Mouse (Mus musculus) bone marrow, adult 2 months (tissue): Measurements from ENCODE around the gene Igf2bp3. TPM values are rescaled to one million over a fixed set of nuclear protein-coding genes. Genes with fewer than 3 reads are reported as not detected.

ENCODE experiments used
- H3K27ac ChIP-seq: fragments of 200-500 bp; 2 replicates; pipeline ENCODE4 v1.5.1; 2012; ENCODE audit warnings: low read depth, mild to moderate bottlenecking, control low read depth, inconsistent platforms, low read length; ENCODE audit not compliant: control insufficient read depth, poor library complexity, insufficient read depth
- H3K4me1 ChIP-seq: fragments of 200-500 bp; 2 replicates; pipeline ENCODE4 v1.6.1; 2011; ENCODE audit warnings: low read length; ENCODE audit not compliant: control insufficient read depth, insufficient read depth
- H3K4me3 ChIP-seq: fragments of 200-500 bp; replicated peaks from 2 replicates; pipeline ENCODE3; 2011; ENCODE audit warnings: mild to moderate bottlenecking, low read depth, low read length, control low read depth; ENCODE audit not compliant: control insufficient read depth
- CTCF ChIP-seq: fragments of 200-500 bp; IDR thresholded peaks from 2 replicates; pipeline ENCODE4 v1.5.1; 2011; ENCODE audit warnings: low read length, control low read depth; ENCODE audit not compliant: control insufficient read depth, insufficient read depth
- POLR2A ChIP-seq: fragments of 200-500 bp; IDR thresholded peaks from 2 replicates; pipeline ENCODE4 v1.6.1; 2011; ENCODE audit warnings: low read depth, mild to moderate bottlenecking, control low read depth, low read length, borderline replicate concordance; ENCODE audit not compliant: control insufficient read depth
- WGBS: fragments of 180-500 bp; shearing (Covaris S2); methylation state at CpG from one replicate; pipeline ENCODE4 v1.1.7; 2018; 5-methylcytosine and 5-hydroxymethylcytosine counted together
- polyA plus RNA-seq: library from polyadenylated mRNA; stranded (reverse); fragments of >200 nt; gene quantifications from 2 replicates; pipeline ENCODE4 v1.2.4, GENCODE M21; 2011; ENCODE audit warnings: low replicate concordance; ENCODE audit not compliant: missing spikeins, insufficient read depth, insufficient read length

The Igf2bp3 gene
- polyA plus RNA-seq, 1 experiment = 2.7 TPM

DNA sequence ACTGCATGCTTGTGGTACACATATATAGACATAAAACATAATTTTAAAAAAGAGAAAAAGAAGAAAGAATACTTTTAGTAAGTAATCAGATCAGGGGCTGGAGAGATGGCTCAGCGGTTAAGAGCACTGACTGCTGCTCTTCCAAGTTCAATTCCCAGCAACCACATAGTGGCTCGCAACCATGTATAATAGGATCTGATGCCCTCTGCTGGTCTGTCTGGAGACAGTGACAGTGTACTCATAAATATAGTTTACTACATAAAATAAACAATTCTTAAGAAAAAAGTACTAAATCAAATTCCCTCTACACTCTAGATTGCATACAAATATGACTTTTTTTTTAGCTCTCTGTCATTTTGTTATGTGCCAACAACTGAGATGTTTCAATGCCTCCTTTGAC, 36.4 kb upstream of the Igf2bp3 start:
- WGBS = 93% methylated on average over 2 of the region's 2 CpGs
- Histone ChIP-seq H3K27ac (no peak overlapping the region), H3K4me3 (no peak overlapping the region), H3K4me1 (no peaks in the 10 kb centered on the region)
- no peak for TF ChIP-seq POLR2A
- TF ChIP-seq CTCF = no peak

DNA sequence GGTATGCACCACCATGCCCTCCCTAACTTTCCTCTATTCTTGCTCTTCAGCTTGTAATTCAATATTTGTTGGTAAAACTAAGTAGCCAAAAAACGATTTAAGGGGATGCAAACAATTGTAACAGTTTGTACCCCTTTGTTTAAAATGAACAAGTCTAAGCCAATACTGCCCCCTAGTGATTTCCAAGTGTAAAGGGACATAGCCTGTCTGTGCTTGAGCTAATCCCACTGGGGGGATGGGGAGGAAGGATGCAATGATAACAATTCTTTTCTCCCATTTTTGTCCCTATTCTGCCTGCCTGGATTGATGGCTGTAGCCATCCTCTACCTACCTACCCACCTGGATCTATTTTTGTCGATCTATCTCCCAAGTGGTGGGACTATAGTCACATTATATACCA, 32.5 kb upstream of the Igf2bp3 start:
- H3K27ac ChIP-seq = no peak overlapping the region
- 47% methylated on average over 2 of the region's 2 CpGs for whole genome bisulfite sequencing
- H3K4me1 ChIP-seq = no peaks in the 10 kb centered on the region
- H3K4me3 ChIP-seq = no peak overlapping the region
- TF ChIP-seq CTCF (no peak), POLR2A (no peak)

DNA sequence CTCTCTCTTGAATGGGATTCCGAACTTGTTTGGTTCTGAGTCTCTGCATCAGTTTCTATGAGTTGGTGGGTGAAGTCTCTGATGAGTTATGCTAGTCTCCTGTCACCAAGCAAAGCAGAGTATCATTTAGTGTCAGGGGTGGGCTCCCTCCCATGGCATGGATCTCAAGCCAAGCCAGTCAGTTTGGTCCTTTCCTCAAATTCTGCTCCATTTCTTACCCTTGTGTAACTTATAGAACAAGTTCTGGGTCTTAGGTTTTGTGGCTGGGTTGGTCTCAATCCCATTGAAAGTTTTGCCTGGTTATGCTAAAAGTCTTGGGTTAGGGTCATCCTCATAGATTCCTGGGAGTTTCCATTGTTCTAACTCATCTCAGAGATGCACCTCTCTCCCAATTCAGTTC, 27.6 kb upstream of the Igf2bp3 start:
- Histone ChIP-seq H3K4me1 (no peaks in the 10 kb centered on the region), H3K27ac (no peak overlapping the region), H3K4me3 (no peak overlapping the region)
- WGBS = 83% methylated on average over 1 of the region's 1 CpGs
- no peak for TF ChIP-seq POLR2A
- TF ChIP-seq CTCF = no peak

DNA sequence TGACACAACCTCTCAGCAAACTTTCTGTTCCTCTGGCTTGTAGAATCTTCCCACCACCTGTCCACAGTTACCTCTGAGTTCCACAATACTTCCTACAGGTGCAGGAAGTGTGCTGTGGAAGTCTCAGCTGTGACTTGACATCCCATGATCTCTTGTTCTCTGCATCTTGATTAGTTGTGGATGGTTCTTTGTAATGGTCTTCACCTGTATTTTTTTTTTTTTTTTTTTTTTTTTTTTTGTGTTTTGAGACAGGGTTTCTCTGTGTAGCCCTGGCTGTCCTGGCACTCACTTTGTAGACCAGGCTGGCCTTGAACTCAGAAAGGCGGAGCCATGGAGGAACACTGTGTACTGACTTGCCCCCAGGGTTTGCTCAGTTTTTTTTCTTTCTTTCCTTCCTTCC, 26.8 kb upstream of the Igf2bp3 start:
- no peak overlapping the region for H3K27ac ChIP-seq
- H3K4me3 ChIP-seq = no peak overlapping the region
- no peaks in the 10 kb centered on the region for H3K4me1 ChIP-seq
- TF ChIP-seq POLR2A = no peak
- TF ChIP-seq CTCF = no peak
- WGBS = 94% methylated on average over 1 of the region's 1 CpGs

DNA sequence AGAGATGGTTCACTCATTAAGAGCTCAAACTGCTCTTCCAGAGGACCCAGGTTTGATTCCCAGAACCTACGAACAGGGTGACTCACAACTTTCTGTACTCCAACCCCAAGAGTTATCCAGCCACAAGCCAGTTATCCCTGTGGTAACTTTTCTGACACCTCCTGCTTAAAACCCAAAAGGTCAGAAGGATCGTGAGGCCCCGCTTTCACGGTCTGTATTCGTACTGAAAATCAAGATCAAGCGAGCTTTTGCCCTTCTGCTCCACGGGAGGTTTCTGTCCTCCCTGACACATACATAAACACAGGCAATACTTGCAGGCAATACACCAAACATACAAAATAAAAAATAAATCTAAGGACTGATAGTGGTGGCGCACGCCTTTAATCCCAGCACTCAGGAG, 21.6 kb upstream of the Igf2bp3 start:
- TF ChIP-seq POLR2A = no peak
- TF ChIP-seq CTCF = no peak
- 58% methylated on average over 9 of the region's 9 CpGs for WGBS
- Histone ChIP-seq H3K4me1 (no peaks in the 10 kb centered on the region), H3K27ac (no peak overlapping the region), H3K4me3 (no peak overlapping the region)

DNA sequence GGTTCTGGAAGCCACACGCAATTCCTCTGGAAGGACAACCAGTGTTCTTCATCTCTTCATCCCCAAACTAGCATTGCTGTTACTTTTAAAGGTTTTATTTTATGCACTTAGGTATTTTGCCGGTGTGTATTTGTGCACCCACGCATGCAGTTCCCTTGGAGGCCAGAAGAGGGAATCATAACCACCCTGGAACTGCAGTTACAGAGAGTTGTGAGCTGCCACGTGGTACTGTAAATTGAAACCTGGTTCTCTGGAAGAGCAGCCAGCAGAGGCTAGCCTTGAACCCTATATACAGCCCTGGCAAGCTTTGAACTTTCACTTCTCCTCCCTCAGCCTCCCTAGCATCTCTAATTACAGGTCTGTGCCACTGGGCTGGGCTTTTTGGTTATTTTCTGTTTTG, 18.6 kb upstream of the Igf2bp3 start:
- H3K4me1 ChIP-seq = no peaks in the 10 kb centered on the region
- 52% methylated on average over 4 of the region's 4 CpGs for WGBS
- no peak overlapping the region for H3K4me3 ChIP-seq
- TF ChIP-seq POLR2A (no peak), CTCF (peak; percentile 47)
- no peak overlapping the region for H3K27ac ChIP-seq

DNA sequence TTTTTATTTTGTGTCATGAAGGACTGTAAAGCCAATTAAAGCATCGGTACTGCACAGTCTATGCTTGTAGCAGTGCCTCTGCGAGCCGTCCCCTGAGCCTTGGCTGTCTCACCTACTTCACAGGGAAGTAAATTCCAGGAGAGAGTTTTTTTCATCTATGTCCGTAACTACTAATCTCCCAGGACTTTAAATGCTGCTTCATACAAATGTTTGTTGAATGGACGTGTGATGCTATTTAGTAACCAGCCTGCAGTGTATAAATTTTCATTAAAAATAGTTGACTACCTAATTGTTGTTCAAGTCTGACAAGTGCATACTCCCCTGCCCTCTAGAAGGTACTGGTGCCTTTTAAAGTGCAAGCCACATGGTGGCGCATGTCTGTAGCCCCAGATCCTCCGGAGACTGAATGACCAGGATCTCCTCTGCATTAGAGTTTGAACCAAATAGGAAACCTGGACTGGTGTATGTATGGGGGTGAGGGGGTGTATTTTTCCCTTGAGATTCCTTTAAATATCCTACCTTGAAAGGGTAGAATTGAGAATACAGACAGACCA, 13.4 kb upstream of the Igf2bp3 start:
- Histone ChIP-seq H3K27ac (no peak overlapping the region), H3K4me1 (no peaks in the 10 kb centered on the region), H3K4me3 (no peak overlapping the region)
- WGBS = 15% methylated on average over 7 of the region's 7 CpGs
- no peak for TF ChIP-seq POLR2A
- peak; percentile 57; the same call in 1 of the 2 replicates for TF ChIP-seq CTCF

DNA sequence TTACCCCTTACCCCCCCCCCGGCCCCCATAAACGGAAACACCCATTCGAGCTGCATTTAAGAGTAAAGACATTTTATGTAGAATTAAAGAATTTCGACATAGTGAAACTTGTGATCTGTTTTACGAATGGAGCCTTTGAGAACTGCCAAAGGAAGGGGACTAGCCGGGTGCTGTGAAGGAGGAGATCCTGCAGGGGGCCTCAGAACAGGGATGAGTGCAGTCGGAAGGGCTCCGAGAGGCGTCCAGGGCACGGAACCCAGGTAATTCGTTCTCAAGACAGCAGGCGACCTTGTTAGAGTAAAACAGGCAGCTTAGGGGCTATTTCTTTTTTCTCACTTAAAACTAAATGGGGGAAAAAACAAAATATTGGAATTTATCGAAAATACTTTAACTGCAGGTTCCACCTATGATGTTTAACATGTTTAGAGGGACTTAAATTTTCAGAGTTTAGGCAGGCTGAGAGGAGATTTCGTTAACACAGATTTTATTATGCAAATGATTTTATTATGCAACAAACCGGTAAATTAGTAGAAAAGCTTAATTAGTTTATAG, 12.5 kb upstream of the Igf2bp3 start:
- TF ChIP-seq CTCF (peak; percentile 42; the same call in 1 of the 2 replicates), POLR2A (no peak)
- 4% methylated on average over 15 of the region's 15 CpGs for WGBS

DNA sequence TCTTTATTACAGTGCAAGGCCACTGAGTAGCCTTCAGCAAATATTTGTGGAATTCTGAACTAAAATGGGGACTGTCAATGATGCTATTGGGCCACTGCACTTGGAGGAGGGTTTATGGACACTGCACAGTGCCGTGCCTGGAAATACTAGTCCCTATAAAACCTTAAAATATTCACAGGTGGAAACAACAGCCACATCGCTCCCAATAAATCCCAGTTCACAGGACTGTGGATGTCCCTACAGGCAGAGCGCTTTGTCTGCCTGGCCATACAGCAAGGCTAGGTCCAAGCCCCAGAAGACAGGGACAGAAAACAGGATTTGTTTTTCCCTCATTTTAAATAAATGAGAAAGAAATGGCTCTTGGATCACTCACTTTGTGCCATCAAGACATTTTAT, 11.0 kb upstream of the Igf2bp3 start:
- 90% methylated on average over 3 of the region's 3 CpGs for WGBS
- TF ChIP-seq POLR2A (no peak), CTCF (no peak)
- H3K27ac ChIP-seq = no peak overlapping the region

More for the DNA sequence above, 12.5 kb upstream of the Igf2bp3 start:
- Histone ChIP-seq H3K27ac (no peak overlapping the region), H3K4me1 (no peaks in the 10 kb centered on the region), H3K4me3 (no peak overlapping the region)

More for the DNA sequence above, 11.0 kb upstream of the Igf2bp3 start:
- Histone ChIP-seq H3K4me1 (no peaks in the 10 kb centered on the region), H3K4me3 (no peak overlapping the region)
